Mouse (Mus musculus): ENCODE data around the gene 2900011O08Rik. TPM values are rescaled to one million over a fixed set of nuclear protein-coding genes. Genes with fewer than 3 reads are reported as not detected.

The 2900011O08Rik gene
- polyA plus RNA-seq, 1 experiment from 2014 or later: 0.44 TPM

DNA sequence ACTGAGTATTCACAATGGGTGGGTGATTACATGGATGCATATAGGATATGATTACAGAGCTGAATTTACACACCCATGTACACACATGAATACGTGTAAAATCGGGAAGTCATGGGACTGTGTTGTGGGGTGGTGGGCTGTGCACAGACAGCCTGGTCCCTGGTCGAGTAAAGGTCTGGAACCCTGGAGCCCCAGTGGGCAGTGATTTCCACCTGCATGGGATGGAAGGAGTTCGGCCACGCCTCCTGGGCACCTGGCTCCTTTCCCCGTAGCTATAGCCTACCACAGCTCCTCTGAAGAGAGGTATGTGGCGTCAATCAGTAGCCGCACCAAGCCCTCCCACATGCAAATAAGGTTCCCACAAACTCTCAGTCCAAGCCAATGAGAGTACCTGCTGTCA lies 30.9 kb downstream of the 2900011O08Rik start:
- no peaks in the 10 kb centered on the region for H3K4me1 ChIP-seq (replicated peaks; ENCODE audit: control insufficient read depth, insufficient read depth, low read length)
- WGBS: 77% methylated on average over 8 of the region's 8 CpGs
- no peaks in the 10 kb centered on the region for H3K27me3 ChIP-seq (ENCODE audit: control insufficient read depth, insufficient read depth, low read depth, low read length)
- no peak overlapping the region for H3K4me3 ChIP-seq (ENCODE audit: low read length)
- H3K9ac ChIP-seq (ENCODE audit: low read length): no peak overlapping the region
- no peaks in the 10 kb centered on the region for H3K9me3 ChIP-seq (ENCODE audit: control insufficient read depth, low read length)
- H3K36me3 ChIP-seq (ENCODE audit: control insufficient read depth, insufficient read depth, low read length): no peaks in the 10 kb centered on the region
- no peak for ATAC-seq (ENCODE audit: low read depth)
- H3K4me2 ChIP-seq (ENCODE audit: low read depth, low read length): no peak overlapping the region
- H3K27ac ChIP-seq (ENCODE audit: low read length): no peak overlapping the region

DNA sequence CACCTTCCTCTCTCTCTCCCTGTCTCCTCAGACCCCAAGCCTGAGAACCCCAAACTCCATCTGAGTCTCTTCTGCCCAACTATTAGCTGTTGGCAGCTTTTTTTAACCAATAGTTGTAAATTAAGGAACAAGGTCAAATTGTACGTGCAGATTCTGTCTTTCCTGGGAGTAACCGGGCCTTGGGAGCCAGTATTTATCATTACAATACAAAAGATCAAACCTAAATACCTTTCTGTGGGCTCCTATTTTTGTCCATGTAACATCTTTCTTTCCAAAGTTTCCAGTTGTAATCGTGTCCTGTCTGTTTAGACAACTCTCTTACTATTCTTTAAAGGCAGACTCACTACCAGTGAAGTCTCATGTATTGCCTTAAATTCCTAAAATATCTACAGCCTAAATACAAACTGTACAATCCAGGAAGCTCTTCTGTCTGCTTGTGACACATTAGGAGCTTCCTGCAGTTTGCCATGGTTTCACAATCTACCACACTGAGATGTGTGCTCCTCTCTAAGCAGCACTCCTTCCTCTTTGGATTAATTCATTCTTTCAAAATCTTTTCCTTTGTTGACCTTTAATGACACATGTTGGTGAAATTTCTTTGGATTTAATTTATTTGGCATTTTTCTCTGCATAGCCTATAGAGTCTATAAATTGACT lies 34.9 kb downstream of the 2900011O08Rik start:
- no peaks in the 10 kb centered on the region for H3K4me1 ChIP-seq (replicated peaks; ENCODE audit: control insufficient read depth, insufficient read depth, low read length)
- 68% methylated on average over 3 of the region's 3 CpGs for WGBS
- H3K9ac ChIP-seq (ENCODE audit: low read length): no peak overlapping the region
- no peaks in the 10 kb centered on the region for H3K9me3 ChIP-seq (ENCODE audit: control insufficient read depth, low read length)
- H3K27ac ChIP-seq (ENCODE audit: low read length): no peak overlapping the region
- no peak overlapping the region for H3K4me3 ChIP-seq (ENCODE audit: low read length)
- no peaks in the 10 kb centered on the region for H3K27me3 ChIP-seq (ENCODE audit: control insufficient read depth, insufficient read depth, low read depth, low read length)
- no peak overlapping the region for H3K4me2 ChIP-seq (ENCODE audit: low read depth, low read length)
- ATAC-seq (ENCODE audit: low read depth): no peak
- H3K36me3 ChIP-seq (ENCODE audit: control insufficient read depth, insufficient read depth, low read length): no peaks in the 10 kb centered on the region

DNA sequence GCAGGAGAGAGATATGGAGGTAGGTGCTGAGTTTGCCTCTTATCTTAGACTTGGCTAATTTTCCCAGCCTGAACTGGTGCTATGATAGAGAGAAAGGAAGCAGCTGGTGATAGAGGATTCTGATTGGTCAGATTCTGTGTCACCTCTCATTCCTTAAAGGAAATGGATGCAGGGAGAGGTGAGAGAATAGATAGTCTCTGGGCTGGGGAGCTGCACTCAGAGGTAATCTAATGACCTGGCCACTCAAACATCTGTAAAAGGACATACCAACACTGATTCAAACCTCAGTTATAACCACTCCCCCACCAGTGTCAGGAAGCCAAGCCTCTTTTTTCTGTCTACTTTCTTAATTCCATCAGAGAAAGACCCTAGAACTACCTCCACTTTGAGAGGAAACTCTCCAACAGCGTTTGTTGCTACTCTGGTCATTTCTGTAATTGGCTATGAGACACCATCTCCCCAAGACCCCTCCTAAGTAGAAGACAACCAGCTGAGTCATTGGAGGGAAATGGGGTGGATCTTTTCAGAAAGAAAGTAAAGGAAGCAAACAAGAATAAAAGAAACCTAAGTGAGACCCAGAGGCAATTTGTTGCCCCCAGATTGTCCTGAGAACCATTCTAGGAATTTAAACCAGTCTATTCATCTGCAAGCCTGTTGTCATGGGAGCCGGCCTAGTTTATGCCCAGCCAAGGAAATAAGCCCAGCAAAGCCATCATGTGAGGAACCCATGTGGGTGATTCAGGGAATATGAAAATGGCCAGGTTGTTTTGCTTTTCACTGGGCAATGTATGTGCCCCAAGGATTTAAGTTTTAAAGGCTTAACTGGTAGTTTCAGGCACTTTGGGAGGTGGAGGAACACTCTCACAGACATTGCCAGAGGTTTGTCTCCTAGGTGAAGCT lies 38.9 kb downstream of the 2900011O08Rik start:
- no peaks in the 10 kb centered on the region for H3K27me3 ChIP-seq (ENCODE audit: control insufficient read depth, insufficient read depth, low read depth, low read length)
- no peaks in the 10 kb centered on the region for H3K36me3 ChIP-seq (ENCODE audit: control insufficient read depth, insufficient read depth, low read length)
- no peaks in the 10 kb centered on the region for H3K9me3 ChIP-seq (ENCODE audit: control insufficient read depth, low read length)
- H3K4me3 ChIP-seq (ENCODE audit: low read length): no peak overlapping the region
- no peak for ATAC-seq (ENCODE audit: low read depth)
- H3K9ac ChIP-seq (ENCODE audit: low read length): no peak overlapping the region
- no peak overlapping the region for H3K27ac ChIP-seq (ENCODE audit: low read length)
- H3K4me2 ChIP-seq (ENCODE audit: low read depth, low read length): no peak overlapping the region
- H3K4me1 ChIP-seq (replicated peaks; ENCODE audit: control insufficient read depth, insufficient read depth, low read length): no peaks in the 10 kb centered on the region
- 80% methylated on average over 2 of the region's 2 CpGs for WGBS

DNA sequence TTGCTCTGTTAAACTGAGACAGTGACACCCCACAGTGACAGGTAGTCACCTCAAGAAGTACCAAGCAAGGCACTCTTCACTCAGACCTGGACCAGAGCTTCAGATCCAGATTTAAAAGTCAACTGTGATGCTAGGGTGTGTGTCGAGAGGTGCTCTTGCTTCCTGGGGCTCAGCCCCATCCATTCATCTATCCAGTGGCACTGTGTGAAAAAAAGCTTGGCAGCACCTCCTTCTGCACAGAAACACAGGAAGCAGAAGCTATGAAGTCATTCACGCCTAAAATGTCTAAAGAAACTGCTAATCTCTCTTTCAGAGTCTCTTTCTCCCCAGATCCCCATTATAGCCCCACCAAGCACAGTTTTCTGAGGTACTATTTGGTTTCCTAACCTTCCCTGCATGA lies 42.7 kb downstream of the 2900011O08Rik start:
- Histone ChIP-seq H3K27ac (ENCODE audit: low read length) (no peak overlapping the region), H3K9me3 (ENCODE audit: control insufficient read depth, low read length) (no peaks in the 10 kb centered on the region), H3K27me3 (ENCODE audit: control insufficient read depth, insufficient read depth, low read depth, low read length) (no peaks in the 10 kb centered on the region), H3K4me1 (replicated peaks; ENCODE audit: control insufficient read depth, insufficient read depth, low read length) (no peaks in the 10 kb centered on the region), H3K9ac (ENCODE audit: low read length) (no peak overlapping the region), H3K4me3 (ENCODE audit: low read length) (no peak overlapping the region), H3K4me2 (ENCODE audit: low read depth, low read length) (no peak overlapping the region), H3K36me3 (ENCODE audit: control insufficient read depth, insufficient read depth, low read length) (no peaks in the 10 kb centered on the region)
- no peak for ATAC-seq (ENCODE audit: low read depth)
- 50% methylated on average over 2 of the region's 2 CpGs for WGBS

DNA sequence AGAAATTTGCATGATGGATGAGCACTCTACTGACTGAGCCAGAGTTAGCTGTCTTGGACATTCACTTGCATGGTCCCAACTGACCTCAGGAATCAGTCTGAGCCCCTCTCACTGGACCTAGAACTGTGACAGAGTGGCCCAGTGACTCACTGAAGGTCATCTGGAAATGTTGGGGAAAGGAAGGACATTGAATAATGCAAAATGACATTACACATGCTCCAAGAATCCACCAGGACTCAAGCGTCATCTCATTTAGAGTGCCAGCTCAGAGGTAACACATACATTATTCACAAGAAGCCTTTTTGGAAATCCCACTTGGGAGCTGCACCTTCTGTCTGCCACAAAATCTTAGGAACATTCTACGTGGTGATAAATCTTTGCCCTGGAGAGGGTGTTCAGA lies 43.4 kb downstream of the 2900011O08Rik start:
- H3K4me1 ChIP-seq (replicated peaks; ENCODE audit: control insufficient read depth, insufficient read depth, low read length): no peaks in the 10 kb centered on the region
- no peak for ATAC-seq (ENCODE audit: low read depth)
- H3K4me3 ChIP-seq (ENCODE audit: low read length): no peak overlapping the region
- no peak overlapping the region for H3K27ac ChIP-seq (ENCODE audit: low read length)
- H3K36me3 ChIP-seq (ENCODE audit: control insufficient read depth, insufficient read depth, low read length): no peaks in the 10 kb centered on the region
- no peak overlapping the region for H3K4me2 ChIP-seq (ENCODE audit: low read depth, low read length)
- no peaks in the 10 kb centered on the region for H3K9me3 ChIP-seq (ENCODE audit: control insufficient read depth, low read length)
- 74% methylated on average over 2 of the region's 2 CpGs for WGBS
- no peaks in the 10 kb centered on the region for H3K27me3 ChIP-seq (ENCODE audit: control insufficient read depth, insufficient read depth, low read depth, low read length)
- no peak overlapping the region for H3K9ac ChIP-seq (ENCODE audit: low read length)

DNA sequence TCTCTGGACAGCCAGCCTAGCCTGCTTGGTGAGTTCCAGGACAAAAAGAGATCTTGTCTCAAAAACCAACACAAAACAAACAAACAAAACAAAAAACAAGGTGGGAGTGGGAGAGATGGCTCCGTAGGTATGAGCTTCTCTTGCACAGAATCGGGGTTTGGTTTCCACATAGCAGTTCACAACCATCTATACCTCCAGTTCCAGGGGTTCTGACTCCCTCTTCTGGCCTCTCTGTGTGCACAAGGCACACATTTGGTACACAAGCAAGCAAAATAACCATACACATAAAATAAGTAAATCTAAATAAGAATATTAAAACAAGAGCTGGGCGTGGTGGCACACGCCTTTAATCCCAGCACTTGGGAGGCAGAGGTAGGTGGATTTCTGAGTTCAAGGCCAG lies 44.2 kb downstream of the 2900011O08Rik start:
- Histone ChIP-seq H3K4me2 (ENCODE audit: low read depth, low read length) (no peak overlapping the region), H3K4me1 (replicated peaks; ENCODE audit: control insufficient read depth, insufficient read depth, low read length) (no peaks in the 10 kb centered on the region), H3K9ac (ENCODE audit: low read length) (no peak overlapping the region), H3K27ac (ENCODE audit: low read length) (no peak overlapping the region), H3K27me3 (ENCODE audit: control insufficient read depth, insufficient read depth, low read depth, low read length) (no peaks in the 10 kb centered on the region), H3K9me3 (ENCODE audit: control insufficient read depth, low read length) (no peaks in the 10 kb centered on the region), H3K4me3 (ENCODE audit: low read length) (no peak overlapping the region), H3K36me3 (ENCODE audit: control insufficient read depth, insufficient read depth, low read length) (no peaks in the 10 kb centered on the region)
- WGBS: 83% methylated on average over 4 of the region's 4 CpGs
- ATAC-seq (ENCODE audit: low read depth): no peak

DNA sequence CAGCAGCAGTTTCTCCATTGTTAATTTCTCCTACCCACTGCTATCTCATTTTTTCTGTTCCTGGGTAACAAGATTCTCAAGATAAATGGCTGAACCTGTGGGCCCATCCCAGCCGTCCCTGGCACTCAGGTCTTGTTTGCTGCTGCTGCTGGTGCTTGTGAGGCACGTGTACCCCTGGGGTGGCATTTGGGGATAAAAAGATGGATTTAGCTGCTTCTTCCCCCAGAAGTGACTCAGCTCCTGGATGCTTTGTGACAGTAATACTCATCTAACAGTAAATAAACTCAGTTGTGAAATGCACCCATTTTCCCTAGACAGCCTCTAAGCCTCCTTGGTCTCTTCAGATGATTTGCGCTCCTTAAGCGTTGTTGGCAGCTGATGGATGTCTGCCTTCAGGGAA lies 46.7 kb downstream of the 2900011O08Rik start:
- Histone ChIP-seq H3K4me2 (ENCODE audit: low read depth, low read length) (no peak overlapping the region), H3K27me3 (ENCODE audit: control insufficient read depth, insufficient read depth, low read depth, low read length) (no peaks in the 10 kb centered on the region), H3K4me1 (replicated peaks; ENCODE audit: control insufficient read depth, insufficient read depth, low read length) (no peaks in the 10 kb centered on the region), H3K36me3 (ENCODE audit: control insufficient read depth, insufficient read depth, low read length) (no peaks in the 10 kb centered on the region), H3K4me3 (ENCODE audit: low read length) (no peak overlapping the region), H3K9me3 (ENCODE audit: control insufficient read depth, low read length) (no peaks in the 10 kb centered on the region), H3K9ac (ENCODE audit: low read length) (no peak overlapping the region), H3K27ac (ENCODE audit: low read length) (no peak overlapping the region)
- 70% methylated on average over 4 of the region's 4 CpGs for WGBS
- no peak for ATAC-seq (ENCODE audit: low read depth)

DNA sequence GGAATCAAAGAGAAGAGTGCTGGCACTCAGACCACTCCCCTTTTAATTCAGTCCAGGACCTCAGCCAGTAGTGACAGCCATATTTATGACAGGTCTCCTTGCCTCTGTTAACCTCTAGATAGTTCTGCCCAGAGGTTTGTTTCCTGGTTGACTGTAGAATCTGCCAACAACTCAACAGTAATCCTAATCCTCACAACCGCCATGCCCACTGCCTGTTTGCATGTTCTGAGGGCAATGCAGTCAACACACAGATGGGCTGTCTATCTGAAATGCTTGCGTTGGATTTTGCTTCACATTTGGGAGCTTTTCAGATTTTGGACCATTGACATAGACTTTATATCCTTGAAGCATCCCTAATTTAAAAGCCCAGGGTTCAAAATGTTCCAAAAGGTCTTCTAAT lies 56.0 kb downstream of the 2900011O08Rik start:
- H3K4me3 ChIP-seq (ENCODE audit: low read length): no peak overlapping the region
- no peaks in the 10 kb centered on the region for H3K9me3 ChIP-seq (ENCODE audit: control insufficient read depth, low read length)
- no peaks in the 10 kb centered on the region for H3K36me3 ChIP-seq (ENCODE audit: control insufficient read depth, insufficient read depth, low read length)
- ATAC-seq (ENCODE audit: low read depth): no peak
- WGBS: 89% methylated on average over 2 of the region's 2 CpGs
- H3K27me3 ChIP-seq (ENCODE audit: control insufficient read depth, insufficient read depth, low read depth, low read length): no peaks in the 10 kb centered on the region
- no peak overlapping the region for H3K4me2 ChIP-seq (ENCODE audit: low read depth, low read length)
- no peaks in the 10 kb centered on the region for H3K4me1 ChIP-seq (replicated peaks; ENCODE audit: control insufficient read depth, insufficient read depth, low read length)
- no peak overlapping the region for H3K27ac ChIP-seq (ENCODE audit: low read length)
- H3K9ac ChIP-seq (ENCODE audit: low read length): no peak overlapping the region

DNA sequence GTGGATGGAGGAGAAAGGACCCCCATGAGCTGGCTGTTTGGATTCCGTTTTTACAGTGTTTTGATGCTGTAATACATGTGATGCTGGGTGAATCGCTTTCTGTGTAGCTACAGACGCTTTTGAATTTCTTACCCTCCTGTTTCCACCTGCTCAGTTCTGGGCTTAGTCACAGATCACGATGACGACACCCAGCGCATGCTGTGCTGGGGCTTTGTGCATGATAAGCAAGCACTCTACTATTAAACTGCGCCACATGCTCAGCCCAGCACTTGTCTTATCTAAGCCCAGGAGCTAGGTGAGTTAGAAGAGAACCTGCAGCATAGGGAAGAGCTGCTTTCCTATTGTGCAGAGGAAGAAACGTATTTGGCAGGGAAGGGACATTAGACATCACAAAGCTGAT lies 58.3 kb downstream of the 2900011O08Rik start:
- H3K36me3 ChIP-seq (ENCODE audit: control insufficient read depth, insufficient read depth, low read length): no peaks in the 10 kb centered on the region
- H3K27me3 ChIP-seq (ENCODE audit: control insufficient read depth, insufficient read depth, low read depth, low read length): no peaks in the 10 kb centered on the region
- no peaks in the 10 kb centered on the region for H3K9me3 ChIP-seq (ENCODE audit: control insufficient read depth, low read length)
- no peak for ATAC-seq (ENCODE audit: low read depth)
- WGBS: 72% methylated on average over 8 of the region's 8 CpGs
- no peak overlapping the region for H3K27ac ChIP-seq (ENCODE audit: low read length)
- no peak overlapping the region for H3K4me2 ChIP-seq (ENCODE audit: low read depth, low read length)
- no peak overlapping the region for H3K9ac ChIP-seq (ENCODE audit: low read length)
- no peaks in the 10 kb centered on the region for H3K4me1 ChIP-seq (replicated peaks; ENCODE audit: control insufficient read depth, insufficient read depth, low read length)
- no peak overlapping the region for H3K4me3 ChIP-seq (ENCODE audit: low read length)
